Mouse (Mus musculus): ENCODE measurements around the gene Celsr2.
A peak's percentile ranks its signal among the peaks of the same experiment; 100 is the strongest.

Celsr2 gene

DNA sequence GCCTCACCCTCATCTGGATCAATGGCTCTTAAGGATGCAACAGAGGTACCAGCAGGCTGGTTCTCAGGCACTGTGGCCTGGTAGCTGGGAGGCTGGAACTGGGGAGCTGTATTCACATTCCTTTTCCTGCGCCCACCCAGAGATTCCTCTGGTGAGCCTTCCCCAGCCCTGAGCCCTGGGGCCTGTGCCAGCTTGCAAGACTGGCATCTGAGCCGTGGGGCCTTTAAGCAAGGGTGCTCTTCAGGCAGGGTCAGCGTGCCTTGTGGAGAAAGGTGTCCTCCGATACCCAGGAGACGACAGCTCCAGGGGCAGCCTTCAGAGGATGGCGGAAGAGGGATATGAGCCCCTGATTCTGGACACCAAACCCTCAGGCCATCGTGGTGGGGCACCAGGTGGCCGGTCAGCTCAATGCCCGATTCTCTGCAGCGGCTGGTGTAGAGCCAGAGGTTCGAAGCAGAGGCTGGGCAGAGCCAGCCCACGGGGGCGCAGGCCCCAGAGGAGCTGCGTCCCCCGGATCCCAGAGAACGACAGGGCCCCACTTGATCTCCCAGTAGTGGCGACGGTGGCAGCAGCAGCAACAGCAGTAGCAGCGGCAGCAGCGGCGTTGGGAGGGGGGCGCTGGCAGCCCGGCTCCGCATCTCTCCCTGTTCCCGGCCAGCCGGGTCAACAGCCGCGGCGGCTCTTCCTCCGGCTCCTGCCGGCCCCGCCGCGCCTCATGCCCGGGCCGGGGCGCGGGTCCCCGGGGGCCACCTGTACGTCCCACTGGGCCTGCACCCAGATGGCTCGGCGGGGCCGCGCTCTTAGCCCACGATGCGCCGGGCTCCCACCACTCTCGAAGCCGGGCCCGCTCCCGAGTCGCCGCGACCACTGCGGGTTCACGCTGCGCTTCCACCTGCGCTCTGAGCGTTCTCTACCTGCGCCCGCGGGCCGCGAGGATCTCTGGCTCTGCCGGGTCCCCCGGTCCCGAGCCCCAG is at the start of gene Celsr2:
Gene Celsr2, minus strand, starts transcription at position 696 of the 974 bp plus-strand sequence.
- no peak for DNase-seq (ENCODE audit: low read depth, low spot score)

DNA sequence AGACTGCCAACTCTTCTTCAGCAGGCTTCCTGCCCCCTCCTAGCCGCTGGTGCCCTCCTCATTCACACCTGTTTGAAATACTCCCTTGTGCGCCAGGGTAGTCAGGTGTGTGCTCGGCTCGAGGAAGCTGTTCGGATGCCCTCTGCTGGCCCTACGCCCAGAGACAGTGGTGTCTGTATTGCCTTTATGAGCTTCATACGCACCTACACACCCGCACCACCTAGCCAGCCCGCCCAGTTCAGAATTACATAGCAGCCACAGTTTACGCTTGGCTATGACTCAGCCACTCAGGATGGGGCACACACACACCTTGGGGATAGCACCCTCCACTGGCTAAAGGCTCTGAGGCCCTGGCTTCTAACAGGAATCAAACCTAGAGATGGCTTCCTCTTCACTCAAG is 43.5 kb upstream of the Celsr2 start:
- DNase-seq (ENCODE audit: low read depth, low spot score): no peak

DNA sequence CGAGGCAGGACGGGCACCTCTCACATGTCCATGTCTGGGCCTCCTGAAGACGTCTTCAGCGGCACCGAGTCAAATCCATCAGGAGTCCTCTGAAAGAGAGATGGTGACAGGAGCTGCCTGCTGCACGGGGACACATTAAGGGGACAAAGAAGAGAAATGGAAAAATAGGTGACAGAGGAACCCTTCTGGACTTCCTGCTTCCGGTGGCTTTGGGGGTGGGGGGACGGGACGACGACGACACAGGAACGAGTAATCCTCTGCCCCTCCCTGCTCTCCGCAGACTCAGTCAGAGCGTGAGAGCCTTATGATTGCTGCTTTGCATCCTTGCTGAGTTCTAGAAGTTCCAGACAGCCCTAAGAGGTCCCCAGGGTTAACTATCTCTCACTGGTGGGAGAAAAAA is 43.0 kb upstream of the Celsr2 start:
- no peak for DNase-seq (ENCODE audit: low read depth, low spot score)

DNA sequence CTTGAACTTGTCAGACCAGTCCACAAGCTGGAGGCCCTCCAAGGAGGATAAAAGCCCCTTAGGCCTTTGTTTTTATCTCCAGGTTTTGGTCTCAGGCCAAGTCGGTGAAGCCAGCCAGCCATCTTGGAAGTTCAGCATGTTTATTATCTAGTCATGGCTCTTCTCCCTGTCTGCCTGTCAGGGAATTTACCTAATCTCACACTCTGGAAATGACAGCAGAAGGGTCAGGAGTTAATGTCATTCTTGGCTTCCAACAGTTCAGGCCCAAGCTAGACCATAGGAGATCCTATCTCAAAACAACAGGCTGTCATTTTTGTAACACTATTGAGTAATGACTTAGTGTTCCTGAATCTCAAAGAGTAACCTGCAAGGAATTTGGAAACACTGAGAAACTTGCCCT is 38.8 kb upstream of the Celsr2 start:
- DNase-seq (ENCODE audit: low read depth, low spot score): no peak

DNA sequence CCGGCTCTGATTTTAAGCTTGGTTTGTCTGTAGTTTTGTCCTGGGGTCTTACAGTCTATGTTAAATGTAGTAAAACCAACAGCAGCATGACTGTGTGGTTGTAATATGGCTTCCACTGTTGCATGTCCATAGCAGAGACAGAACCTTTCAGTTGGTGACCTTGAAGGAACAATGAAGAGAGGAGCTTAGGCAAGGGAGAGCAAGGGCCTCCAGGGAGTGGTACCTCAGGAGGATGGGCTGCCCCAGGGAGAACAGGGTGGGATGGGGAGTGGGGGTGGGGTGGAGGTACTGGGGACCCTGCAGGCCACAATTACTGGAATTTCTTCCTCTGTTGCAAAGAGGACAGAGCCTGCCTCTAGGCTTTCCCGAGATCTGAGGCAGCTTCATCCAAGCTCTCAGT is 36.6 kb upstream of the Celsr2 start:
- no peak for DNase-seq (ENCODE audit: low read depth, low spot score)

DNA sequence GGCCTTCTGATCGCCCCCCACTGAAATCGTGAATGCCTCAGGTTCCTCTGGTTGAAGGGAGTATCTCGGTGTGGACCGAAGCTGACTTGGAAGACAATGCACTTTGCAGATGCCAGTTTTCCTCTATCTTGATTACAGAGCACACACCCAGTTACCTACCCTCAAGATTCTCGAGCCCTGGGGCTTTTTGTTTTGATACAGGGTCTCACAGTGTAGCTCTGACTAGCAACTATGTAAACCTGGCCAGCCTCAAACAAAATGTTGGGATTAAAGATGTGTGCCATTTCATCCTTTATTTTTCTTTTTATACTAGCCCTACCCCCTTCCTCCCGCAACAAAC is 30.0 kb upstream of the Celsr2 start:
- DNase-seq (ENCODE audit: low read depth, low spot score): no peak

DNA sequence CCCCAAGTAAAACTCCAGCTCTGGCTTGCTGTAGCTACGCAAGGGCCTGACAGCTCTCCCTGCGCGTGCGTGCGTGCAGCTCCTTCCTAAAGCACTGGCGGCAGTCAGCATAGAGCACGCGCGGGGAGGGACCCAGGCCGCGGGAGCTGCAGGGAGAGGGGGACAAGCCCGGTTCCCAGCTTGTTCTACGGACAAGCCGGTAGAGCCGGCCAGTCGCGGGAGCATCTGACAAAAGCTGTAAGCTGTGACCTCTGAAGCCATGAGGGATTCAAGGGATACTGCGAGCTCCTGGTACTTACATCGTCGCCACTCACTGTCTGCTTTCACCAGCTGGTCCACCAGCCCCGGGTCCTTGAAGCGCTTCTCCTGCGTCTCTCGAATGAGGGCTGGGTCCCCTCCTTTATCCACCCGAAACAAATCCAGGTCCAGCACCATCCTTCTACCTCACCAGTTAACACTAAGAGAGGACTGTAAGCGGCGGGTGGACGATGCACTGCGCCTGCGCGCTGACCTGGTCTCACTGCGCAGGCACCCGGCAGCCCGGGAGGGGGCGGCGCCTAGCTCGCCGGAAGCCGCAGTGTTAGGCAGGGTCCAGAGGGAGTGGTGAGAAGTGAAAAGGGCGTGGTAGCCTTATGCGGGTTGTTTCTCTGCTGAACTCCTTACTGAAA is 29.5 kb upstream of the Celsr2 start, which contains the start of gene Sars:
Gene Sars, minus strand, starts transcription at position 512 of the 668 bp plus-strand sequence.
- DNase-seq (ENCODE audit: low read depth, low spot score): peak; percentile 87

DNA sequence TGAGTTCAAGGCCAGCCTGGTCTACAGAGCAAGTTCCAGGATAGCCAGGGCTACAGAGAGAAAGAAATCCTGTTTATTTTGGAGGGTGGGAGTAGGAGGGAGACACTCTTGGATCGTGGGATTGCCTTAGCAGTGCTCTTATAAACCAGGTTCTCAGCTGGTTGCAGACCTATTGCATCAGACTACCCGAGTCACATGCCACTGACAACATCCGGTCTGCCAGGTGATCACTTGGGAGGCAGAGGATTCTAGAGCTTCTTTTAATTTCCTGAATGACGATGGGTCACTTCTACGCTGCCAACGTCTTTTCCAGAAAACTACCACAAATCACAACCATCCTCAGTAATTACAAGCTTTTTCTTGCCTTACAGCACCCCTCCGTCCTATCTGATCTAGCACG is 28.7 kb upstream of the Celsr2 start:
- DNase-seq (ENCODE audit: low read depth, low spot score): no peak

DNA sequence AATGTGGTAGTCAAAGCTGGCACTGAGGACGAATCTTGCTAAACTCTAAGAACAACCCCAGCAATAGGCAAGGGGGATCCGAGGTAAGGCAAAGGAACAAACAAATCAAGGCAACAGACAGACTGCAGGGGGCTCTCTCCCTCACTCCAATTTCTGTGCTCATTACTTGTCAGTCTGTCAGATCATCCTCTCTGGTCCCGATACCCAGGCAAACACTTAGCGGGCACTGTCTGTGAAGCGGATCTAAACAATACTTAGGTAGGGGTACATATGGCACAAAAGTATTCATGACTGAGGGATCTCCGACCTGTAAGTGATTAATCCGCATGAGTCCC is 21.0 kb upstream of the Celsr2 start:
- DNase-seq (ENCODE audit: low read depth, low spot score): no peak

DNA sequence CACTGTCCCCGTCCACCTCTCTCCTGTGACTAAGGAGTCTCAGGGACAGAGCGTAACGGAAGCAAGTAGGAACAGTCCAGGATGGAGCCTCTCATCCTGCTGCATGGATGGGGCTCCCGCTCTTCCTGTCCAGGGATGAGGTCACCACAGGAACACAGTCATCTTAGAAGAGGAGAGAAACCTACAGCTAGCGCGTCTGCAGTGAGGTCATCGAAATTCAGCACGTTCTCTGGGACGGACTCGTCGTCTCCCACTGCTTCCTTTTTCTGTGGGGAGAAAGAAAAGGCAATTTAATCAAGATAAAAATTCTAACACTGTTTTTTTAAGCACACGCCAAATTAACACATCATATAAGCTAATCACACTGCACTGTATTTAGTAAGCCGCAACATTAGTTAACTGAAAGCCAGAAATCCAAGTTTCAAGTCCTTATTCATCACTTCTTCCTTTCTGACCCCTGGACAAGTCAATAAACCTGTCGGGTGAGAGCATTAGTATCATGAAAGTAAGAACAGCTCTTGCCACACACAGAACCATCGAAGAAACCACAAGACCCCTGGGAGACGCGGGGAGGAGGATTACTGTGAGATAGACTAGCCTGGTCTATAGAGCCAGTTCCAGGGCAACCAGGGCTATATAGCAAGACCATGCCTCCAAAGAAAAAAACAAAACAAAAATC is 20.5 kb upstream of the Celsr2 start:
- no peak for DNase-seq (ENCODE audit: low read depth, low spot score)

DNA sequence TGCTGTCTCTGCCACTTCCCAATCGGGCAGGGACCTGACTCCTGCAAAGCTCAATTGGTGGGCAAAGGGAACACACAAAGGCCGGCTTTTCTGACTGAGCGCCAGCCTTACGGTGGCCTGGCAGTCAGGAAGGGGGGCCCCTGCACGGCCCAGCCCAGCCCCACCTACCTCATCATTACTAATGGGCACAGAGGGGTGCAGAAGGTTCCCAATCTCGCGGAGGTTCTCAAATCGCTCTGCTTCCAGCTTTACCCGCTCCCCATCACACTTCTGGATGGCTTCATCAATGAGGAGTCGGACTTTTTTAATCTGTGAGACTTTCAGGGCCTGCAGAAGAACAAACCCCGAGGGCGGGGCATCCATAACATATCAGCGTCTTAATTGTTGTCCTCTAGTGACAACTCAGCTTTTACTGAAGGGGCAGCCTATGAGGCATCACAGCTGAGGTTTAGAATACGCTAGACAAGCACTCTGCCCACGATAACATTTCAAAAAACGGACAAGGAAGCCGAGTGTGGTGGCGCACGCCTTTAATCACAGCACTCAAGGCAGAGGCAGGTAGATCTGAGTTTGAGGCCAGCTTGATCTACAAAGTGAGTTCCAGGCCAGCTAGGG is 18.6 kb upstream of the Celsr2 start:
- no peak for DNase-seq (ENCODE audit: low read depth, low spot score)

DNA sequence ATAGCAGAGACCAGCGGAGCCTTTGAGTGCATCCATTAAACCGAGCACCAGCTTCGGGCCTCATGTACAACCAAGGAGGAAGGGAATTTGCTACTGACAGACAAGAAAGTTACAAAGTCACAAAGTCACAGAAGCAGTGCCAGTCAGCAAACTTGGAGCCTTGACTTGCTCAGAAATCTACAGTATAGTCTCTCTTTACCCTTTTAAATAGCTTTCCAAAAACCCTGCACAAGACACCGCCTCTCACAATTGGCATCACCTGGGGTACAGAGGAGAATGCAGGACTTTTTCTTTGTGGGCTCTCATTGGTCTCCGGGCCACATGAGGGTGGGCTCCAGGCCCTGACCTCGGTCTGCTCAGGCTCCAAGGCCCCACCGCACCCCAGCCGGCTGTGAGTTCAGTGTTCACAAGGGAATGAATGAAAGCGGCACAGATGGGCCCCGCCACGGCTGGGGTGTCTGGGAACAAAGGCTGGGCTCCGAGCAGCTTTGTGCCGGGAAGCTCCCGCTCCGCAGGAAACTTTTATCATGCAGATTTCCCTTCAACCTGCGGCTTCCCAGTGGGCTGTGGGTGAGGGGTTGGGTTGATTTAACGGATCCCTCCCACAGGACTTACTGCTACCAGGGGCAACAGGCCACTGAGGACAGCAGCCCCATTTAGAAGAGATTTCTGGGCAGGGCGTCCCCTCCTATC is 18.0 kb upstream of the Celsr2 start:
- DNase-seq (ENCODE audit: low read depth, low spot score): no peak

DNA sequence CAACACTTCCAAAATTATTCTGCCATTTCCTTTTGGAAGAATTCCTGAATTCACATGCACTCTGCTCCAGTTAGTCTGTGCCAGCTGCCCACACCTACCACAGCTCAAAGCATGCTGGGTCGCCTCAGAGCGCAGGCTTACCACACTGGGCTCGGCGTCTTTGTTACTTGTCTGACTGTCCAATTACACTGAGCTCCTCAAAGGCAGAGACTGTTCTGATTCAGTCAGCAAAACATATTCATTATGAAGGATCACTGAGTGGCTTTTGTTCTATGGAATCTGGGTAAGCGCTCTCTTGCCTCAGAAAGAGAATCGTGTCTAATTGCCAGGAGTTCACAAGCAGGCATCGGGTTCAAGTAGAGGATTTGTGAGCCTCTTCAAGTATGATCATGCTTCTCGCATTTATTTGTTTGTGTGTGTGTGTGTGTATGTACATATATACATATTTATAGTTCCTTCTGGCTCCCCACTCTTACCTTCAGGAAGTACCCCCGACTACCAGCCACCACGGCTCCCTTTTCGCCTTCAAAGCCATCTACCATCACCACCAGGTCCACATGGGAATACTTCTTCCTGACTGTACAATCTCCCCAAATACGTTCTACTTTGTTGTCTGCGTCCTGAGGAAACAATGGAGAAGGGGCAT is 17.3 kb upstream of the Celsr2 start:
- DNase-seq (ENCODE audit: low read depth, low spot score): no peak

DNA sequence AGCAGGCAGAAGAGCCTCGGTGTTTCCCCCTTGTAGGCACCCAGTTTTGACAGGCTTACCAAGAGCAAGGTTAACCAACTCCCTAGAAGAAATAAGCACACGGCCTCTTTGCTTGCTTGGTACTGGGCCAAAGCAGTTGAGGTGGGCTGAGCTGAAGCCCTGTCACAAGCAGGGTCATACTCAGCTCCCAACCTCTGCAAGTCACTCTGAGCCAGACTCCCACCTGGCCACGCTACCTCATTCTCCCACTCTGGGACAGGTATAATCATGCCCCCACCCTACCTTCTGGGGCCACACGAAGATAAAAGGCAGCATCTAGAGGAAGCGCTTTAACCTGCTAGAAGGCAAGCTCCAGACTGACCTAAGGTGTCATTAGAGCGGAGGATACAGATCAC is 10.3 kb upstream of the Celsr2 start:
- no peak for DNase-seq (ENCODE audit: low read depth, low spot score)

DNA sequence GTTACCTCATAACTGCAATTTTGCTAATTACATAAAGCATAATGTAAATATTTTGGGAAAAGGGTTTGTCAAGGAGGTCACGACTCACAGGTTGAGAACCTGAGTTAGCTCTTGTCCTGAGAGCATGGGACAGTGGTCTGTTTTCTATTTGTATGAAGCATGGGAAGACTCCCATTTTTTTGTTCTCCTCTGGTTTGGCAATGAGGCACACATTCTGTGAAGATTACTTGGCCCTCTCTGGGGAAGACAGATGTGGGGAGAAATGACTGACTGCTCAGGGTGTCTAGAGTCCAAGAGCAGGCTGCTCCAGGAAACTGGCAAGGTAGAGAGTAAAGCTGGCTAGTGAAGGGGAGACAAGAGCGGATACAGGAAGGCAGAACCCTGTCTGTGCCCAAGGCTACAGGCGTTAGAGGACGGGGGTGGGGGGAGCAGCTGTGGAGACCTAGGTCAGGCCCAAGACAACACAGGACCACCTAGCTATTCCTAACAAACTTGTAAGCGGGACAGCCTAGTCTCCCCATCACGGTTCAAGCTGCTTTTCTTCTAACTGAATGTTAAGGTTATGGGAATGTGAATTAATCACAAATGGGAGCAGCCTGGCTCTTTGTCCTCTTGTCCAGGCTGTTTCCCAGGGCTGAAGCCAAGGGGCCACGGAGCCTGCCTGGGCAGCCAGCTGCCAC is 9.7 kb upstream of the Celsr2 start:
- no peak for DNase-seq (ENCODE audit: low read depth, low spot score)

DNA sequence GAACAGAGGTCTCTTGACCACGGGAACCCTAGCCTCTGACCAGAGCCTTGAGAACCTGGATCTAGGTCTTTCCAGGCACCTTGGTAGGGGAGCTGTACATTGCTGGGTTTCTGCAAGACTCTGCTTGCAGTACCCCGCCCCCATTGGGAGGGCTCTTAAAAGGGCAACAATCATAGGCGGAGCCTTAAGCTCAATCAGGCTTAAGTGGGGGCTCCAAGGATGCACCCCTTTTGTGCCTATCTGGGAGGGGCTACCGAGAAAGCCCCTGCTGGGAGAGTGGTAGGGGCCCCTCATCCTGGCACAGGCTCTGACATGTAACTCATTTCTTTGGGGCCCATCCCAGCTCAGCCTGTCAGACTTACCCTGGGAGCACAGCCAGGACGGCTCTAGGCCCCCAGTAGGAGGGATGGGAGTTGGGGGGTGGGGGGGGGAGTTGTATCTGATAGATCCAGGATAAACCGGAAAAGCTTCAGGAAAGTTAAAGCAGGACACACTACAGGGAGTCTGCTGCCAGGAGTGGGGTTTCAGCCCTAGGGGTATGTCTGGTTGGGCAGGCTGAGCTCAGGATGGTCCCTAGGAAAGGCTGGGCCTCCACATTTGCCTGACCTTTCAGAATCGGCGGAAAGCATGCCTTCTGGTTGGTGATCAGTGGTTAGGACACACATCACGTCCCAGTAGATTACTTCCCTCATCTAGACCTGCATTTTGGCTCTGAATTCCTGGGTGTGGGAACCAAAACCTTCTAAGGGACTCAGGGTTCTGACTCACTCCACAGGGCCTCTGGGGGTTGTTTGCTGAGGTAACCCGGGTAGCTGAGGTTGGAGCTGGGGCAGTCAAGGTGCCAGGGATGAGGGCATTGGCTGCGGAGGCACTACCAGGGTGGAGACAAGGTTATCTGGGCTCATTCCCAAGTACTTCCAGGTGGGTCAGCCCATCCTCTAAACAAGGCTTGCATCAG is 8.8 kb upstream of the Celsr2 start:
- DNase-seq (ENCODE audit: low read depth, low spot score): no peak

DNA sequence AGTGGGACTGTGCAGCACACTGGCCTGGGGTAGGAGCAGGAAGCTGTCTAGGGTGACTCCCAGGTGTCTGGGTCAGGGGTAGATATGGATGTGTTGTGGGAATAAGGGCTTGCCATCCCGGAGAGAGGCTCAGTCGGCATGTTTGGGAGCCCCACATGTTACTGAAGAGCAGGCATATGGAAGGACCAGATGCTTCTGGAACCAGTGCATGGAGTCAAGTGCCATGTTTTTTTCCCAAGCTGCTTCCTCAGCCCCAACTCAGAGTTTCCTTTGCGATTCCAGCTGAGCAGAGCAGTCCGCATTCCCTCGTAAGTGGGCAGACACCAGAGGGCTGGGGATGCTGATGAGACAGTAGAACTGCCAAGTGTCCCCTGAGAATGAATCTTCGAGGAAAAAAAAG is 7.7 kb upstream of the Celsr2 start:
- no peak for DNase-seq (ENCODE audit: low read depth, low spot score)

DNA sequence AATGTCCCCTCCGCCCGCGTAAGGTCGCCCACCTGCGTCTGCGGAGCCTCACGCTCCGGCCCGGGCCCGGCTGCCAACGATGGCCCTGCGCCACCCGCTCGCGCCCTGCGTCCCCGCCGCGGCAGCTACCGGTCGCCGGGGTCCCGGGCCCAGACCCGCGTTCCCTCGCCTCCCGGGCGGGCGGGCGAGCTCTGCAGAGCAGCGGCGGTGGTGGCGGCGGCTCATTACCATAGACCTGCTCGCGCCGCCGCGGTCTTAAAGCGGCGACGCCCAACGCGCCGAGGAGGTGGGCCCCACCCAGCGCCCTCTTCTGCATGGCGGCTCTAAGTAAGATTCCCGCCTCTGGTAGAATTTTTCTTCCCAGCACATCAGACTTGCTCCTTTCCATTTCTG is 475 bp upstream of the Celsr2 start:
- DNase-seq (ENCODE audit: low read depth, low spot score): peak; percentile 75

DNA sequence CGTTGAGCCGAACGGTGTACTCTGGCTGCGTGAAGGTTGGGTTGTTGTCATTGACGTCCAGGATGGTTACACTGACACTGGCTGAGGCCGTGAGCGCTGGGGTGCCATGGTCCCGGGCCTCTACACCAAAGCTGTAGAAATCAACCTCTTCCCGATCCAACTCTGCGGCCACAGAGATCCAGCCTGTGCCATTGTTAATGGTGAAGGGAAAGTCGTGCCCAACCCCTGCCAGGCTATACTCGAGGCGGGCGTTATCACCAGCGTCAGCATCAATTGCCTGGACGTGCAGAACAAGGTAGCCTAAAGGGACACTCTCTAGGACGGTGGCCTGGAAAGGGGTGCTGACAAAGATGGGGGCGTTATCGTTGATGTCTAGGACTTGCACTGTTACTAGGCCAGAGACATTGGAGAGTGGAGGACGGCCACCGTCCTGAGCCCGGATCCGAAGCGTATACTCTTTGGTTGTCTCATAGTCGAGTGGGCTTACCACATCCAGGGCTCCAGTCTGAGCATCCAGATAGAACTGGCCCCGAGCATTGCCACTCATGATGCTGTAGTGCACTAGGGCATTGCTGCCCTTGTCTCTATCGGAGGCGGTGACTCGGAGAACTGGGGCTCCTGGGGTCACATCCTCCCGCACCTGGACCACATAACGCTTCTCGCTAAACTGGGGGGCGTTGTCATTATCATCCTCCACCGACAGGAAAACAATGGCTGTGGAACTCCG is 1.6 kb downstream of the Celsr2 start:
- DNase-seq (ENCODE audit: low read depth, low spot score): no peak

All from embryo, embryonic 11.5 days (tissue).